Mouse (Mus musculus): ENCODE measurements at regions not wholly inside any gene's neighbourhood (a gene's known extent, or its start where the extent isn't known, plus 50 kb on each side); places are given as distances from the start of the nearest gene placed in this dataset.

DNA sequence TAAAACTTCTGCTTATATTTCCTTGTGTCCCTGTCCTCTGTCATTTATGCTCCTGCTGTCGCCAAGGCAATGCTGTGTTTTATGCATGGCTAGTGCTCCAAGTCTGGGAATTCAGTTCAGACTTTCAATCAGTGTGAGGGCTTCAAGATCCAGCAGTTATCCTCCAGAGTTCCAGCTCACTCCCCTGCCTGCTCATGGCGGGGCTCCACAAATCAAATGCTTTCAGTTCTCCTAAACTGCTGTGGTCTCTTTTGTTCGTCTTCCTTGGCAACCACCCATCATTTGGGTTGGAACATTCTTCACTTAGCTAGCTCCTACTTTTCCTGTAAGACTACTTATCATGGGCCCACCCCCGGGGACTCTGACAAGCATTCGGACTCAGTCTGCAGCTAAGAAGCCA is 120.0 kb downstream of the Csl start:
- no peak for TF ChIP-seq CTCF (IDR thresholded peaks at IDR 0.05; ENCODE audit: borderline replicate concordance, extremely low read depth, insufficient read depth, insufficient read length)
- no peak for TF ChIP-seq POLR2A (IDR thresholded peaks at IDR 0.05; ENCODE audit: borderline replicate concordance, extremely low read depth, insufficient read depth, insufficient read length, poor library complexity, severe bottlenecking)
